Mouse (Mus musculus): ENCODE results near the gene Hoxc5. TPM values are rescaled to one million over a fixed set of nuclear protein-coding genes. Genes with fewer than 3 reads are reported as not detected.

Gene Hoxc5
- polyA plus RNA-seq, 1 experiment from 2014 or later, result not detected

- no peak overlapping the region for H3K4me3 ChIP-seq (replicated peaks)
- H3K4me2 ChIP-seq, result no peak overlapping the region
- ATAC-seq (ENCODE audit: low FRiP score), result no peak
- H3K36me3 ChIP-seq (replicated peaks), result no peaks in the 10 kb centered on the region
- WGBS, result 7% methylated on average over 2 of the region's 2 CpGs
- no peak overlapping the region for H3K27ac ChIP-seq
- H3K9ac ChIP-seq, result no peak overlapping the region
- no peaks in the 10 kb centered on the region for H3K9me3 ChIP-seq
- H3K27me3 ChIP-seq, result peaks cover 99% of the 10 kb centered on the region
- H3K4me1 ChIP-seq, result peaks cover 8% of the 10 kb centered on the region
Observed at GRCm38 (mm10) chr15:103001370-103001769, 34.1 kb downstream of the Hoxc5 start.

GRCm38 (mm10) chr15:103002156-103002555 is 34.9 kb downstream of the Hoxc5 start:
- H3K4me2 ChIP-seq, result no peak overlapping the region
- no peaks in the 10 kb centered on the region for H3K9me3 ChIP-seq
- H3K4me3 ChIP-seq (replicated peaks), result no peak overlapping the region
- peaks cover 8% of the 10 kb centered on the region for H3K4me1 ChIP-seq
- H3K27me3 ChIP-seq, result peaks cover 99% of the 10 kb centered on the region
- H3K9ac ChIP-seq, result no peak overlapping the region
- 5% methylated on average over 4 of the region's 4 CpGs for WGBS
- H3K36me3 ChIP-seq (replicated peaks), result no peaks in the 10 kb centered on the region
- no peak overlapping the region for H3K27ac ChIP-seq
- ATAC-seq (ENCODE audit: low FRiP score), result no peak

GRCm38 (mm10) chr15:103002821-103003448 is 35.7 kb downstream of the Hoxc5 start:
- H3K27me3 ChIP-seq, result peaks cover 99% of the 10 kb centered on the region
- whole genome bisulfite sequencing, result 3% methylated on average over 13 of the region's 13 CpGs
- H3K4me2 ChIP-seq, result no peak overlapping the region
- no peak overlapping the region for H3K4me3 ChIP-seq (replicated peaks)
- H3K36me3 ChIP-seq (replicated peaks), result no peaks in the 10 kb centered on the region
- no peak overlapping the region for H3K27ac ChIP-seq
- H3K4me1 ChIP-seq, result peaks cover 8% of the 10 kb centered on the region
- H3K9ac ChIP-seq, result no peak overlapping the region
- ATAC-seq (ENCODE audit: low FRiP score), result no peak
- no peaks in the 10 kb centered on the region for H3K9me3 ChIP-seq

GRCm38 (mm10) chr15:103005308-103005707 is 38.1 kb downstream of the Hoxc5 start:
- no peak overlapping the region for H3K4me2 ChIP-seq
- under 1% methylated on average over 17 of the region's 17 CpGs for WGBS
- H3K27me3 ChIP-seq, result peaks cover 99% of the 10 kb centered on the region
- no peaks in the 10 kb centered on the region for H3K4me1 ChIP-seq
- no peak overlapping the region for H3K27ac ChIP-seq
- H3K9ac ChIP-seq, result no peak overlapping the region
- H3K4me3 ChIP-seq (replicated peaks), result no peak overlapping the region
- H3K36me3 ChIP-seq (replicated peaks), result no peaks in the 10 kb centered on the region
- H3K9me3 ChIP-seq, result no peaks in the 10 kb centered on the region
- no peak for ATAC-seq (ENCODE audit: low FRiP score)

- Histone ChIP-seq H3K9ac (no peak overlapping the region), H3K27me3 (peaks cover 99% of the 10 kb centered on the region), H3K36me3 (replicated peaks) (no peaks in the 10 kb centered on the region), H3K27ac (no peak overlapping the region), H3K4me3 (replicated peaks) (no peak overlapping the region), H3K4me1 (no peaks in the 10 kb centered on the region), H3K9me3 (no peaks in the 10 kb centered on the region), H3K4me2 (no peak overlapping the region)
- whole genome bisulfite sequencing, result 0% methylated on average over 5 of the region's 5 CpGs
- no peak for ATAC-seq (ENCODE audit: low FRiP score)
Observed at GRCm38 (mm10) chr15:103005797-103006196, 38.6 kb downstream of the Hoxc5 start.

GRCm38 (mm10) chr15:103006326-103006725 is 39.1 kb downstream of the Hoxc5 start:
- Histone ChIP-seq H3K4me2 (no peak overlapping the region), H3K9me3 (no peaks in the 10 kb centered on the region), H3K4me1 (no peaks in the 10 kb centered on the region), H3K27me3 (peaks cover 99% of the 10 kb centered on the region), H3K4me3 (replicated peaks) (no peak overlapping the region), H3K27ac (no peak overlapping the region), H3K36me3 (replicated peaks) (no peaks in the 10 kb centered on the region), H3K9ac (no peak overlapping the region)
- 12% methylated on average over 1 of the region's 1 CpGs for WGBS
- ATAC-seq (ENCODE audit: low FRiP score), result no peak

GRCm38 (mm10) chr15:103009265-103010111 is 42.2 kb downstream of the Hoxc5 start:
- no peak overlapping the region for H3K4me2 ChIP-seq

GRCm38 (mm10) chr15:103010112-103010846 is 43.0 kb downstream of the Hoxc5 start:
- Histone ChIP-seq H3K27me3 (peaks cover 99% of the 10 kb centered on the region), H3K9me3 (no peaks in the 10 kb centered on the region), H3K36me3 (replicated peaks) (no peaks in the 10 kb centered on the region), H3K9ac (no peak overlapping the region), H3K4me1 (peaks cover 5% of the 10 kb centered on the region), H3K4me2 (no peak overlapping the region), H3K27ac (no peak overlapping the region), H3K4me3 (replicated peaks) (no peak overlapping the region)
- ATAC-seq (ENCODE audit: low FRiP score), result no peak
- WGBS, result under 1% methylated on average over 31 of the region's 31 CpGs

More at GRCm38 (mm10) chr15:103009265-103010111, 42.2 kb downstream of the Hoxc5 start:
- Histone ChIP-seq H3K4me1 (peaks cover 5% of the 10 kb centered on the region), H3K36me3 (replicated peaks) (no peaks in the 10 kb centered on the region), H3K27me3 (peaks cover 99% of the 10 kb centered on the region), H3K27ac (no peak overlapping the region), H3K9me3 (no peaks in the 10 kb centered on the region), H3K9ac (no peak overlapping the region), H3K4me3 (replicated peaks) (no peak overlapping the region)
- ATAC-seq (ENCODE audit: low FRiP score), result no peak
- WGBS, result under 1% methylated on average over 27 of the region's 27 CpGs

GRCm38 (mm10) chr15:103010847-103011555 is 43.8 kb downstream of the Hoxc5 start:
- no peak for ATAC-seq (ENCODE audit: low FRiP score)
- Histone ChIP-seq H3K27ac (no peak overlapping the region), H3K9ac (no peak overlapping the region), H3K4me2 (no peak overlapping the region), H3K27me3 (peaks cover 99% of the 10 kb centered on the region), H3K4me1 (peaks cover 5% of the 10 kb centered on the region), H3K36me3 (replicated peaks) (no peaks in the 10 kb centered on the region), H3K9me3 (no peaks in the 10 kb centered on the region), H3K4me3 (replicated peaks) (no peak overlapping the region)
- under 1% methylated on average over 28 of the region's 28 CpGs for WGBS

- H3K27ac ChIP-seq, result no peak overlapping the region
- no peak overlapping the region for H3K4me3 ChIP-seq (replicated peaks)
- no peaks in the 10 kb centered on the region for H3K36me3 ChIP-seq (replicated peaks)
- H3K4me1 ChIP-seq, result peaks cover 5% of the 10 kb centered on the region
- H3K9ac ChIP-seq, result no peak overlapping the region
- peaks cover 99% of the 10 kb centered on the region for H3K27me3 ChIP-seq
- ATAC-seq (ENCODE audit: low FRiP score), result no peak
- H3K4me2 ChIP-seq, result no peak overlapping the region
- 1% methylated on average over 26 of the region's 26 CpGs for WGBS
- no peaks in the 10 kb centered on the region for H3K9me3 ChIP-seq
Observed at GRCm38 (mm10) chr15:103011928-103012486, 44.8 kb downstream of the Hoxc5 start.

- no peaks in the 10 kb centered on the region for H3K9me3 ChIP-seq
- H3K4me3 ChIP-seq (replicated peaks), result no peak overlapping the region
- H3K4me1 ChIP-seq, result peaks cover 5% of the 10 kb centered on the region
- H3K27me3 ChIP-seq, result peaks cover 99% of the 10 kb centered on the region
- H3K4me2 ChIP-seq, result no peak overlapping the region
- no peaks in the 10 kb centered on the region for H3K36me3 ChIP-seq (replicated peaks)
- WGBS, result 2% methylated on average over 17 of the region's 17 CpGs
- no peak for ATAC-seq (ENCODE audit: low FRiP score)
- H3K9ac ChIP-seq, result no peak overlapping the region
- no peak overlapping the region for H3K27ac ChIP-seq
Observed at GRCm38 (mm10) chr15:103013238-103013984, 46.2 kb downstream of the Hoxc5 start.
